Mouse (Mus musculus) liver, adult (tissue): ENCODE data around the gene Ccdc158.

Experiments used
- GATA4 ChIP-seq: IDR thresholded peaks from 2 replicates; pipeline ENCODE4 v1.6.1; 2014; ENCODE audit warnings: mild to moderate bottlenecking, low read length; ENCODE audit not compliant: insufficient replicate concordance

Ccdc158 gene

DNA sequence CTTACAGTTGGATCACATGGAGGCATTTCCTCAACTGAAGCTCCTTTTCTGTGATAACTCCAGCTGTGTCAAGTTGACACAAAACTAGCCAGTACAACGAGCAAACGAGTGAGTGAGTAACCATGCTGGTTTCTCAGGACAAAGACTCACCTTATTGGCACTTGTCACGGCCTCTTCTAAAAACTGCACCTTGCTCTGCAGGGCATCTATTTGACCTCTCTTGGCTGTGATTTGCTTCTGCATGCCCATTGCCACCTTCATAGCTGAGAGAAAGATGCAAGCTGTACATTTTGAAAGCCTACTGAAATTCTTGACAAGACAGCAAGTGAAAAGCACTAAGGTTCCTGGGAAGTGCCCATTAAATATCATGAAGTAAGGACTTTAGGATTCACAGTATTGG, 34.2 kb downstream of the Ccdc158 start:
- no peak for TF ChIP-seq GATA4

GRCm38 (mm10) chr5:92635891-92636290, 39.2 kb downstream of the Ccdc158 start:
- no peak for TF ChIP-seq GATA4

DNA sequence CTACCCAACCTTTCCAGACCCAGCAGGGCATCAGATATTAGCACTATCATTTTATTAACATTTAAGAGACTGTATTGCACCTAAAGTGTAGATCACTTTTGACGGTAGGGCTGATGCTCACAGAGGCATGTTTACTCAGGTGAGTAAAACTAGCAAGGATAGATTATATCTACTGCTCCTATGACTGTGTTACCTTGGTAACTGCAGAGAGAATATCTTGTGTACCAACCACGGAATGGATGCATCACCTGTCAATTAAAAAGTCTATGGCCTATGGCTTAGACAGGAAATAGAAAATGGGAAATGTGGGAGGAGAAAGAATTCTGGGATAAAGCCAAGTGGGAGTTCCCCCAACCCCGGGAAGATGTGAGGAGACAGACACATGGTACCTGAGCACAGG, 40.2 kb downstream of the Ccdc158 start:
- TF ChIP-seq GATA4 = no peak

DNA sequence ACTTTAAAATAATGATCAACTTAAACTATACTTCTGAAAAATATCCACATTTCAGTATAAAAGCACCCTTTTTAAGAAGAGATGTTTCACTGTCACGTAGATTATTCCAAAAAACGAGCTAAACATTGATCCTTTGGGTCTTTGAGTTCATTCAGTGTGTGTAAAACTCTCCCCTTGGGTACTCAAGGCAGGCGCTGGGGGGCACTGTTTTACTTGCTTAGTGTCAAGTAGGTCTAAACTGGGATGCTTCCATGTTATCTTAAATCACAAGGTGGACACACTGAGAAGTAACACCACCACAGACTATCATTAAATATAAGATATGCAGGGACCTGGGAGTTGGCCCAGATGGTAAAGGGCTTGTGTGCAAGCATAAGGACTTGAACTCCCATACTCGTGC, 41.5 kb downstream of the Ccdc158 start:
- no peak for TF ChIP-seq GATA4

DNA sequence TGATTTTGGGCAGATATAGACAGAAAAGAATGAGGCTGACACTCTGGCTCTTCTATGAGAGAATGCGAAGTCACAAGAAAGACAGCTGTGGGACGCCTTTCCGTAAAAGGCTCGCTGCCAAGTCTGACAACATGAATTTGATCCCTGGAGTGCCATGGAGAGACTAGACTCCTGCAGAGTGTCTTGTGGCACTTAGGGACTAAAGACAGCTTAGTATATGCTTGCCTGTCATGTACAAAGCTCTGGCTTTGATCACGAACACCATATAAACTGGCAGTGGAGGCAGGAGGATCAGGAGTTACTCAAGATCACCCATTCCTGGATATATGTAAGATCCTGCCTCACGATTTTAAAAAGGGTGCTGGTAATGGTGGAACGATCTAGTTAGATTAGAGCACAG, 47.2 kb downstream of the Ccdc158 start:
- no peak for TF ChIP-seq GATA4

DNA sequence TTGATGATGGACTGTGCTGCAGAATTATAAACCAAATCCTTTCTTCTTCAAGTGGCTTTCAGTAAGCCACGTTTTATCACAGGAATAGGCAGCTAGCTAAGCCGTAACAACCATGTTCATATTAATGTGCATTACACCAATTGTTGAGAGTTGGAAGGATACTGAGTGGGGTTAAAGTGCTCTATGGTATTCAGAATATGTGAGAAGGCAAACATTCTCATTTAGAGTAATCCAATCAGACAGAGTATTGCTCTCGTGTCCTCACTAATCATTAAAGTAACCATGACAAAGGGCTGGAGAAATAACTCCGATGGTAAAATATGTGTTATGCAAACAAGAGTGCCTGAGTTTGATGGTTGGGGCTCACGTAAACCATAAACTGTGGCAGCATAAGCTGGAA, 53.2 kb downstream of the Ccdc158 start:
- no peak for TF ChIP-seq GATA4

GRCm38 (mm10) chr5:92612756-92613155, 62.3 kb downstream of the Ccdc158 start:
- TF ChIP-seq GATA4 = no peak

GRCm38 (mm10) chr5:92607492-92608229, 67.4 kb downstream of the Ccdc158 start:
- TF ChIP-seq GATA4 = no peak

- TF ChIP-seq GATA4 = no peak
Observed at GRCm38 (mm10) chr5:92604452-92605247, 70.4 kb downstream of the Ccdc158 start.

GRCm38 (mm10) chr5:92602691-92603690, 72.1 kb downstream of the Ccdc158 start, which contains the start of gene Stbd1:
Gene Stbd1, plus strand, starts transcription at chr5:92603041.
- TF ChIP-seq GATA4 = no peak

GRCm38 (mm10) chr5:92599030-92599429, 76.0 kb downstream of the Ccdc158 start:
- no peak for TF ChIP-seq GATA4

- TF ChIP-seq GATA4 = no peak
Observed at GRCm38 (mm10) chr5:92596865-92597264, 78.2 kb downstream of the Ccdc158 start.

DNA sequence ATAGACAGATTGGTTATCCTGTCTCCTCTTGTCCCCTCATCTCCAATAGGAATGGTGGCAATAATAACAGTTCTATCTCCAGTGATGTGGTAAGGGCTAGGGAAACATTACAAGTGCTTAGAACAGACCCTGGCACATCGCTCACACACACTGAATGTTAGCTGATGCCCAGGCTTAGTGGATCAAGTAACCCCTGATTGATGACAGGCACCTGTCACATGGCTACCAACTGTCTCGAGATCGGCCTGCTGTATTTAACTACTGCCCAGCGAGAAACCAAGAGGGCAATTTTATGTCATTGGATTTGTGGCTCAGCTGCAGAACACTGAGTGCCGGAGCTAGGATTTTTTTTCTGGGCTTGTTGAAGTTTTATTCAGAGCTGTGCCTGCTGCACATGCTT, 80.0 kb downstream of the Ccdc158 start:
- TF ChIP-seq GATA4 = no peak

DNA sequence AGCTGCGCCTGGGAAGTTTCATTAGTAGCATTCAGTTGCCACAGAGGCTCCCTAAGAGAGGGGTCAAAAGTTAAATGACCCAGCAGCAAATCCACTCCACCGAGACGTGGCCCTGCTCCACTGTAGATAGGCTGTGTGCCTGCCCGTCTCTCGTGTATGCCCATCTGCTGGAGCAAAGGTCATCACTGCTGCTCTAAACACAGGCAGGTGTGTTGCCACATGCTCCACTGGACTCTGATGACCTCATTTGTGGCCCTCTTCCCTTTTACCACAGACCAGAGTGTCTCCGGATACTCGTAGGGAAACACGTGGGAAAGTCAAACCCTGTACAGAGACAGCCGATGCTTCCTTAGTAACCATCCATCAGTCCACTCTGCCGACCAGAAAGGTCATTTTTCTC, 89.1 kb downstream of the Ccdc158 start:
- TF ChIP-seq GATA4 = peak; percentile 83; the same call in 1 of the 2 replicates

DNA sequence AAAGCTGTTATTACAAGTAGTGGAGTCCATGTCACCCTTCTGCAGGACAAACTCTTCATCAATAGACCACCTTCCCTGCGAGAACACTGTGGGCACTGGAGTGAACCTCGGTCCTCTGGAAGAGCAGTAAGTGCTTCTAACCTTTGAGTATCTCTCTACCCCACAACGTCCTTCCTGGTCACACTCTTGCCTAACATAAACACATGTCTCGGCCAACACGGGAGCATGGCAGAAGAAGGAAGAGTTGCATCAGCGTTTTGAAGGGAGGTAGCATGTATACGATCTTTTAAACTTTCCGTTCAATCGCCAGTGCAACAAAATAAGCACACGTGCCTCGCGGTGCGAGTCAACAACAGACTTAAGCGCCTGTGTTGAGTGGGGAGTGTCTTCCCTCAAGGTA, 95.5 kb downstream of the Ccdc158 start:
- TF ChIP-seq GATA4 = no peak

GRCm38 (mm10) chr5:92571232-92571631, 103.8 kb downstream of the Ccdc158 start:
- peak; percentile 3; the same call in 1 of the 2 replicates for TF ChIP-seq GATA4

- TF ChIP-seq GATA4 = no peak
Observed at GRCm38 (mm10) chr5:92562002-92562401, 113.1 kb downstream of the Ccdc158 start.
